Mouse (Mus musculus) intestine, embryonic 16.5 days (tissue): ENCODE data around the gene Skint7. TPM values are rescaled to one million over a fixed set of nuclear protein-coding genes. Genes with fewer than 3 reads are reported as not detected.
"Not testable (repeated sequence)": the region's sequence is repeated elsewhere in the genome, so short reads cannot be mapped to it uniquely, and the experiment has no call there.

Experiments
- ATAC-seq: fragments of 200-750 bp; cut with Nextera tagmentation; 2 replicates; pipeline ENCODE4 v1.8.0; 2017; ENCODE audit warnings: moderate TSS enrichment, moderate library complexity
- H3K27ac ChIP-seq: fragments of 300-500 bp; sonication (generic); 2 replicates; pipeline ENCODE4 v1.5.1; 2014; ENCODE audit warnings: mild to moderate bottlenecking, low read length
- H3K27me3 ChIP-seq: fragments of 300-500 bp; sonication (generic); replicated peaks from 2 replicates; pipeline ENCODE4 v1.6.1; 2014; ENCODE audit warnings: low read length, control low read depth, mixed read lengths; ENCODE audit not compliant: control insufficient read depth, insufficient read depth
- H3K36me3 ChIP-seq: fragments of 300-500 bp; sonication (generic); 2 replicates; pipeline ENCODE4 v1.6.1; 2014; ENCODE audit warnings: low read length, control low read depth; ENCODE audit not compliant: control insufficient read depth, insufficient read depth
- H3K4me1 ChIP-seq: fragments of 300-500 bp; sonication (generic); 2 replicates; pipeline ENCODE4 v1.6.1; 2014; ENCODE audit warnings: low read length, control low read depth, mixed read lengths; ENCODE audit not compliant: control insufficient read depth, insufficient read depth
- H3K4me2 ChIP-seq: fragments of 300-500 bp; sonication (generic); 2 replicates; pipeline ENCODE4 v1.6.1; 2014; ENCODE audit warnings: low read depth, low read length, control low read depth
- H3K4me3 ChIP-seq: fragments of 300-500 bp; sonication (generic); 2 replicates; pipeline ENCODE4 v1.5.1; 2014; ENCODE audit warnings: mild to moderate bottlenecking, low read length
- H3K9ac ChIP-seq: fragments of 300-500 bp; sonication (generic); 2 replicates; pipeline ENCODE4 v1.6.1; 2014; ENCODE audit warnings: low read depth, low read length
- H3K9me3 ChIP-seq: fragments of 300-500 bp; sonication (generic); 2 replicates; pipeline ENCODE4 v1.6.1; 2016; ENCODE audit warnings: low read length, control low read depth; ENCODE audit not compliant: control insufficient read depth
- WGBS: fragments of 180-500 bp; shearing (Covaris S2); extraction: QIAGEN DNeasy Blood & Tissue Kit; methylation state at CpG from one replicate; pipeline ENCODE4 v1.1.7; 2014; 5-methylcytosine and 5-hydroxymethylcytosine counted together
- polyA plus RNA-seq: library from polyadenylated mRNA; unstranded; fragments of >200 nt; fragmentation: Nextera tagmentation; extraction: Ambion mirVana; gene quantifications from 2 replicates; pipeline ENCODE4 v1.2.1, GENCODE M21; 2015

Gene Skint7
- not detected in 2 replicates for polyA plus RNA-seq

DNA sequence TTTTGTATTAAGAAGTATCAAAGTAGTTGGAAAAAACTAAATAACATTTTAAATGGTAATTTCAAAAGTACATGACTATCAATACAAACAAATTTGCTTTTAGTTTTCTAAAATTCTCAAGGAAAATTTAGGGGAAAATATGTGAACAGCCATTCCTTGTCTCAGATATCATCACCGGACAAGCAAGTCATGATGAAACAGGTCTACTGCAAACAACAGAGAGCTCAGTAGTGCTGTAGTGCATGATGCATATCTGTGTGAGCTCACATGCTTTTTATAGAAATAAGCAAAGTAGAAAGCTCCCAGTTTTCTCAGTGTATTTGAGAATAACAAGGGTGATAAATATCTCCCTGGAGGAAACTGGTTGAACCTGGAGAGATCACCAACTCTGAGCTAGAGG, at the start of gene Skint7:
TSS of gene Skint7 (plus strand) at position 301 of the 400 bp plus-strand sequence.
- Histone ChIP-seq H3K4me3 (no peak within 1 kb of the TSS), H3K36me3 (no peaks in the 10 kb centered on the region), H3K27me3 (no peaks in the 10 kb centered on the region), H3K27ac (no peak within 1 kb of the TSS), H3K4me2 (no peak within 1 kb of the TSS), H3K4me1 (no peaks in the 10 kb centered on the region), H3K9ac (no peak within 1 kb of the TSS), H3K9me3 (no peaks in the 10 kb centered on the region)
- no peak for ATAC-seq
- WGBS: 91% methylated on average over 1 of the region's 1 CpGs

DNA sequence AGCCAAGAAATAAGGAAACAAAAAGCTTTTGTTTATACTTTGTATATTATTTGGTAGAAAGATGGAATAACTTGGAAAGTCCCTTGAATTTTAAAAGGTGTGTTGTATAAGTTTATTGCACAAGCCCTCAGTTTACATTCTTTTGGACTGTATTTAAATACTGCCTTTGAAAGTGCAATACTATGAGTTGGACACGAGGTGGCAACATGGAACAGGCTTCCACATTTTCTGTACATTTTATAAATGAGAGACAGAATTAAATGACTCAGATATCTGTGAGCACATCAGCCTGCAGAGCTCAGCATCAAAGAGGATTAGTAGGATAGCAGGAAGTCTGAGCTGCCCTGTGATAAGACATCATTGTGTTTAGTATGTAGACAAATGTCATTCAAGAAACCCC, 11.4 kb upstream of the Skint7 start:
- Histone ChIP-seq H3K4me3 (no peak overlapping the region), H3K27me3 (no peaks in the 10 kb centered on the region), H3K4me2 (no peak overlapping the region), H3K36me3 (no peaks in the 10 kb centered on the region), H3K27ac (no peak overlapping the region), H3K9me3 (no peaks in the 10 kb centered on the region), H3K4me1 (no peaks in the 10 kb centered on the region), H3K9ac (no peak overlapping the region)
- 18% methylated on average over 1 of the region's 1 CpGs for WGBS
- no peak for ATAC-seq

DNA sequence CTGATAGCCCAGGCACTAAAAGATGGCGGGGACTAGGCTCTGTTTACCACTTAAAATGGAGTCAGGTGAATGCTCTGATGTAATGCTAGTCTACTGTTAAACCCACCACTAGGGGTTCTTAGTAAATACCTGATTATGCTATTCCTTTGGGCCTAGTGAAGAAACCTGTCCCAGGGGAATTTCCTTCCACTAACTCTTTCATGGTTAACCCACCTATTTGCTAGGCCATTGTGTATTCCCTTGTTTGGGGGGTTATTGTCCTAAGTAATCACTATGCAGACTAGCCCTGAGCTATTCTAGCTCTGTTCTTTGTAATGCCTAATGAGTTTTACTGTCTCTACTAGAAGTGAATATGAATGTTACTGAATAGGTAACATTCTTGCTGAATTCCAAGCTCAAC, 9.5 kb upstream of the Skint7 start:
- H3K4me3 ChIP-seq, H3K9ac ChIP-seq, H3K36me3 ChIP-seq, H3K9me3 ChIP-seq, ATAC-seq, H3K27me3 ChIP-seq, H3K4me1 ChIP-seq, H3K27ac ChIP-seq, H3K4me2 ChIP-seq: not testable (repeated sequence)
- WGBS: 65% methylated on average over 1 of the region's 1 CpGs

DNA sequence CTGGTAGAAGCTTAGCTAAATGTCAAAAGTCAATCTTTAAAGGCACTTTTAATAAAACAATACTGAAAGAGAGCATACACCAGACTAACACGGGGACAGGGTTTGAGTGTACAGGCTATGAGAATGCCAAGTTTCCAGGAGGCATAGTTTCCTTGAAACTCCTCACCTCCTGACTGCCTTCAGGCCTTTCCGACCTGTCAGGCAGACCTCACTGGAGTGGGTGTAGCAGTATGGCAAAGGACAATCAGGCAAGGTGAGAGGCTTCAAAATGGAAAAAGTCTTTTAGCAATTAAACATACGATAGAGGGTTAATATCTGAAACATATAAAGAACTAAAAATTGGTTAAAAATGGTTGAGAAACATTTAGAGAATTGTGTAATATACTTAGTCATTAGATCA, 9.1 kb upstream of the Skint7 start:
- no peak for ATAC-seq
- WGBS: 81% methylated on average over 3 of the region's 3 CpGs

DNA sequence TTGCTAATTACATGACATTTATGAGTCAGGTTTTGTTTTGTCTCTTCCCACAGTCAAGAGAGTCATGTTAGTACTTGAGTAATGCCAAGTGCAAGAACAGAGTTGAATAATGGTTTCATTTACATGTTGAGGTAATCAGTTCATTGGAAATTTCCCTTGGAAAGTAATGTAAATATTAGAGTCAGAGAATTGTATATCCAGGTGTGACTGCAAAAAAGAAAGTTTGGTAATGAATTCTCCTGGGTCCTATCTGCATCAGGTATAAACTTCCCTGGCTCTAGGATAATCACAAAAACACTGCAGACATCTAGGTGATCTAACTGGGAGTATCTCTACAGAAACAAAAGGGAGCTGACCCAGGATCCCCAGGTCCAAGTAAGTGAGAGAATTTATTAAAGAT, 33.2 kb downstream of the Skint7 start, which contains the start of gene Skint1:
TSS of gene Skint1 (plus strand) at position 301 of the 400 bp plus-strand sequence.
- Histone ChIP-seq H3K9me3 (no peaks in the 10 kb centered on the region), H3K36me3 (no peaks in the 10 kb centered on the region), H3K4me2 (no peak within 1 kb of the TSS), H3K9ac (no peak within 1 kb of the TSS), H3K27me3 (no peaks in the 10 kb centered on the region), H3K4me3 (no peak within 1 kb of the TSS), H3K4me1 (no peaks in the 10 kb centered on the region), H3K27ac (no peak within 1 kb of the TSS)
- no peak for ATAC-seq

More for the DNA sequence above, 9.1 kb upstream of the Skint7 start:
- no peaks in the 10 kb centered on the region for H3K4me1 ChIP-seq
- H3K4me2 ChIP-seq: no peak overlapping the region
- no peaks in the 10 kb centered on the region for H3K36me3 ChIP-seq
- no peak overlapping the region for H3K27ac ChIP-seq
- no peaks in the 10 kb centered on the region for H3K9me3 ChIP-seq
- no peaks in the 10 kb centered on the region for H3K27me3 ChIP-seq
- H3K4me3 ChIP-seq: no peak overlapping the region
- no peak overlapping the region for H3K9ac ChIP-seq

Other genes starting within 250 kb of the Skint7 start
- 3.2 and 6.1 TPM in 2 replicates for gene Slc5a9, start 70.0 kb upstream of the Skint7 start, polyA plus RNA-seq
- gene Skint8, start 53.5 kb upstream of the Skint7 start, polyA plus RNA-seq: not detected in 2 replicates
- gene Skint1, start 33.3 kb downstream of the Skint7 start, polyA plus RNA-seq: not detected in 2 replicates
- not detected in 2 replicates for gene Skint4, start 99.1 kb downstream of the Skint7 start, polyA plus RNA-seq